Mouse (Mus musculus) left cerebral cortex, adult 2 months (tissue): Measurements from ENCODE around the gene Spr. TPM values are rescaled to one million over a fixed set of nuclear protein-coding genes. Genes with fewer than 3 reads are reported as not detected.
"Not testable (repeated sequence)": the region's sequence is repeated elsewhere in the genome, so short reads cannot be mapped to it uniquely, and the experiment has no call there.

ENCODE experiments used
- DNase-seq, 2 experiments: peaks; one replicate each; pipeline ENCODE4 v3.0.0; 2021 to 2022; ENCODE audit warnings: low spot score in 2 of 2, mixed read lengths in 1 of 2; ENCODE audit errors: extremely low spot score in 1 of 2
- H3K27ac ChIP-seq: fragments of 200-600 bp; 2 replicates; pipeline ENCODE4 v1.8.1; 2022
- H3K4me3 ChIP-seq: fragments of 200-600 bp; 2 replicates; pipeline ENCODE4 v1.8.1; 2022
- CTCF ChIP-seq: fragments of 200-600 bp; IDR thresholded peaks from 2 replicates; pipeline ENCODE4 v1.8.1; 2022; ENCODE audit warnings: antibody characterized with exemption, mild to moderate bottlenecking, moderate library complexity
- intact Hi-C: fragments of 180-260 bp; cut with DNase I; formaldehyde crosslinking; loops from one replicate; pipeline ENCODE4 v1.15.1; 2025
- total RNA-seq, 2 experiments: library from RNA; stranded (reverse); gene quantifications; 2 replicates each; pipeline ENCODE4 v1.2.3; 2021

Gene Spr
- total RNA-seq, 2 experiments from 2014 or later, result 40.8 to 41.6 TPM

- intact Hi-C loops, result loop anchor here (1.0 to 2.0 kb wide), 2 partner anchors 240 to 255 kb away; no protein-coding TSS in a partner anchor
- peak; percentile 53 for TF ChIP-seq CTCF
- Histone ChIP-seq H3K27ac (no peak overlapping the region), H3K4me3 (peak overlapping the region; percentile 43)
- no peak for DNase-seq
Observed at GRCm38 (mm10) chr6:85154861-85155528, 17.4 kb upstream of the Spr start.

DNA sequence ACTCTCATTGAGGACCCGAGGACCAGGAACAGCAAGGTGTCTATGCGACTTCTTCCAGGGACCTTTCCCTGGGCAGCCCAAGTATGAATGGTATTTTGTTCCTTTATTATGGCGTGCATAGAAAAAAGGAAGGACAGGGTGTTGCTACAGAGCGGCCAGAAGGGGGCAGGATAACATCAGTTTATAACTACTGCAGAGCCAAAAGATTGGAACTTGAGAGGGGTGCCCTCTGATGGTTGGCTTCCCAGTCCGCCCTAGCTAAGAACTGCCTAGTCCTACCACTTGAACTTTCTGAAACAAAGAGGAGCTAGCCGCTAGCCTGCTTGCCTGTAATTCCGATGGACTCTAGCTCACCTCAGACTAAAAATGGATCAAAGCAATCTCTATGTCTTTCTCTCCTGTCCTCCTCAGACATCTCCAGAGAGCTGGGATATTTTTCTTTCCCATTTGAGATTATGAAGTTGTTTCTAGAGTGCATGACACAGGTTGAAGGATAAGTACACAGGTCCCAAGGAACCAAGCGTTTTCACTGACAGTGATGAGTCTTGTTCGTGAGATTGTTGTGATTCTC is 16.5 kb upstream of the Spr start:
- intact Hi-C loops, result loop anchor here (1.0 to 2.0 kb wide), 2 partner anchors 241 to 256 kb away; no protein-coding TSS in a partner anchor
- peak; percentile 70 to 77 for DNase-seq
- Histone ChIP-seq H3K27ac (no peak overlapping the region), H3K4me3 (no peak overlapping the region)
- TF ChIP-seq CTCF, result peak; percentile 87

DNA sequence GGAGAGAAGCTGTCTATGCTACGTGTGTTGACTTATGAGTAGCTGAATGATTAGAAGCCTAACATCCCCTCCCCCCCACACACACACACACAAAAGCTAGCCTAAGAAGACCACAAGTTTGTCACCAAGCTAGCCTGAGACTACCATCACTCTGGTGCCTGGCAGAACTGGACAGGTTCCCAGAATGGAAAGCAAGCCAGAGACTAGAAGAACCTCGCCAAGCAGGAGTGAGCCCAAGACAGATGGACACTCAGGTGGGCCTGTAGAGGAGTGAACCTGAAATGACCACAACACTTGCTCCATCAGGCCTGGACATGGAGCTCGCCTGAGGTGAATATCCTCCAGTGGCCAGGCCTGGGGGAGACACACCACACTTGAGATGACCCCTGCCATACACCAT is 12.8 kb upstream of the Spr start:
- Histone ChIP-seq H3K4me3 (no peak overlapping the region), H3K27ac (no peak overlapping the region)
- DNase-seq, result no peak
- TF ChIP-seq CTCF, result no peak
- intact Hi-C loops, result no loop called here

- intact Hi-C loops, result no loop called here
- no peak for TF ChIP-seq CTCF
- DNase-seq, result no peak
Observed at GRCm38 (mm10) chr6:85147636-85148035, 10.1 kb upstream of the Spr start.

DNA sequence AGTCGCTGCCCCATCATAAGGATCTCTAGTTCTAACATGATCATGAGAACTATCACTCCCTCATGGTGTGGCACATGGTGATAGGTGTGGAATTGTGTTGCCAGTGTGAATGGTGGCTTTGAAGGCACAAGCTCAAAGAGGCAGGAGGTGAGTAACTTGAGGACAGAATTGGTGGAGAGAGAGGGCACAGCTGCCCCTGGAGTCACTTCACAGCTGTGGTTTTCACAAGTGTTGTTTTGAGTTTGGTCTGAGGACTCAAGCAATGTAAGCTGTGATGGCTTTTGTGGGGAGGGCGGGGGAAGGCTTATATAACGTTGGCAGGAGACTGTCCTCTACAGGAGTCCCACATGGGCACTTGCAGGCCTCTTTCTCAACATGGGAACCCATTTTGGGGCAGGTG is 6.9 kb upstream of the Spr start:
- Histone ChIP-seq H3K27ac (no peak overlapping the region), H3K4me3 (no peak overlapping the region)
- intact Hi-C loops, result no loop called here
- no peak for TF ChIP-seq CTCF
- no peak for DNase-seq

More at GRCm38 (mm10) chr6:85147636-85148035, 10.1 kb upstream of the Spr start:
- H3K27ac ChIP-seq, result no peak overlapping the region
- H3K4me3 ChIP-seq, result no peak overlapping the region

- H3K27ac ChIP-seq, H3K4me3 ChIP-seq, intact Hi-C loops: not testable (repeated sequence)
- DNase-seq, result peak in 1 of 2 experiments; percentile 40
- peak; percentile 59 for TF ChIP-seq CTCF
Observed at GRCm38 (mm10) chr6:85141013-85141412, 3.4 kb upstream of the Spr start.

GRCm38 (mm10) chr6:85139534-85139933 is 2.0 kb upstream of the Spr start:
- Histone ChIP-seq H3K4me3 (no peak overlapping the region), H3K27ac (no peak overlapping the region)
- DNase-seq, result no peak
- intact Hi-C loops, result no loop called here
- TF ChIP-seq CTCF, result no peak

GRCm38 (mm10) chr6:85136784-85137183 is 782 bp downstream of the Spr start:
- intact Hi-C loops, DNase-seq, H3K27ac ChIP-seq: not testable (repeated sequence)
- peak overlapping the region; percentile 85 for H3K4me3 ChIP-seq

DNA sequence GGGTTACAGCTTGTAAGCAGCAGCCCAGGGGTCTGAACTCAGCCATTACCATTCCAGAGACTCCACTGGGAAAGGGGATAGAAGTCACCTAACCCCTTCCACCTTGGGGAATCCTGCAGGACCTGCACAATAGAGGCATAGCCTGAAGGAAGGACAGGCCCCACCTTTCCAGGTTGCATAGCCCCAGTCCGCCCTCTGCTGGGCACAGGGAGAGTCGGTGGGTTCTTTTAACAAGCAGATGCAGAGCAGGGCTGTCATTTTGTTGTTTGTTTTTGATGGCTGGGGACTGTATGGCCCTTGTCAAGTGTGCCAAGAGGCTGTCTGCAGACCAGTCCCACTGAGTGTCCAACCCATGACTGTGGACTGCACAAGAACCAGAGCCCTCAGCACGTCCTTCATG is 4.8 kb downstream of the Spr start:
- peak; percentile 45 for DNase-seq
- not testable (repeated sequence) for H3K27ac ChIP-seq, H3K4me3 ChIP-seq
- intact Hi-C loops, result loop anchor here (1.0 kb wide), 1 partner anchor 95 kb away; no protein-coding TSS in a partner anchor
- TF ChIP-seq CTCF, result peak; percentile 62

- H3K4me3 ChIP-seq, intact Hi-C loops, H3K27ac ChIP-seq, DNase-seq: not testable (repeated sequence)
Observed at GRCm38 (mm10) chr6:85132237-85132636, 5.3 kb downstream of the Spr start.

GRCm38 (mm10) chr6:85131673-85132072 is 5.9 kb downstream of the Spr start:
- H3K27ac ChIP-seq, result no peak overlapping the region
- intact Hi-C loops, result loop anchor here (2.0 kb wide), 1 partner anchor 1039 kb away; no protein-coding TSS in a partner anchor
- H3K4me3 ChIP-seq, result no peak overlapping the region
- peak; percentile 70 to 80 for DNase-seq
- TF ChIP-seq CTCF, result peak; percentile 77

DNA sequence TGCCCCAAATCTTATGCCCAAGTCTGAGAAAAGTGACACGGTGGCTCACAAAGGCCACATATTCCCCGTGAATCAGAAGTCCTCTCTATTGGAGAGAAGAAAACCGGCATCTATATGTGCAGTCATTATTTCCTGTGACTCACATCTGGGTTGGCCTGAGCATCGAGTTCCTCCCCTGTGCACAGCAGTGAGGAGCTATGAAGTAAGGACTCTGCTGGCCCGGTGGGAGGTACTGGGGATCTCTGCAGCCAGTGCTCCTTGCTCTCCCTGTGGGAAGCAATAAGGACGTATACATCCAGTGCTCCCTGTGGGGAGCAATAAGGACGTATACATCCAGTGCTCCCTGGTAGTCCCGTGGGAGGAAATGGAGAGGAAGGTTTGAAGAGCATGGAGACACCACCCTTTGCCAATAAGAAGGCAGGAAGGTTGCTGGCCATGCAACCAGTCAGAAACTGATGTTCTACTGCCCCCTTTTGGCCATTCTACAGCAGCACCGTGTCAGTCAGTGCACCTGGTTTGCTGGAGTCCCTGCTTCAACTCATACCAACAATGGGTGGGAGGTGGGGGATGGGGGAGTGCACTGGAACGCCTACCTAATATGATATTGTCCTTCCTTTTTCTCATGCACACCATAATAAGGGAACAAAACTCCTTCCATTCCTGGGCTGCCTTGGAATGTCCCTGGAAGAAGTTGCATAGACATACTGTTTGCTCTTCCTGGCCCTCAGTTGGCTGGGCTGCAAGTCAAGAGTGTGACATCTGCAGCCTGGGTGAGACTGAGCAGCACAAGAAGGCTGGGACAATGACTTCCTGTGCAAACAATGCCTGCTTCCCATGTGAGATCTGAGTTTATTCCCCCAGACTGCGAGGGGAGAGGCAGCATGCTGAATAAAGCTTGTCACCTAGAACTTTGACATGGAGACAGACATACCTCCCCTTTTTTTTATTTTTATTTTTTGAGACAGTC is 19.7 kb downstream of the Spr start:
- H3K27ac ChIP-seq, H3K4me3 ChIP-seq: not testable (repeated sequence)
- peak; percentile 38 to 58 for DNase-seq
- intact Hi-C loops, result loop anchor here (2.0 to 5.0 kb wide), 2 partner anchors 81 to 201 kb away; no protein-coding TSS in a partner anchor
- peak; percentile 72 for TF ChIP-seq CTCF
